24 mouse cellular contexts compared by ENCODE assay signal in the genomic region with DNA sequence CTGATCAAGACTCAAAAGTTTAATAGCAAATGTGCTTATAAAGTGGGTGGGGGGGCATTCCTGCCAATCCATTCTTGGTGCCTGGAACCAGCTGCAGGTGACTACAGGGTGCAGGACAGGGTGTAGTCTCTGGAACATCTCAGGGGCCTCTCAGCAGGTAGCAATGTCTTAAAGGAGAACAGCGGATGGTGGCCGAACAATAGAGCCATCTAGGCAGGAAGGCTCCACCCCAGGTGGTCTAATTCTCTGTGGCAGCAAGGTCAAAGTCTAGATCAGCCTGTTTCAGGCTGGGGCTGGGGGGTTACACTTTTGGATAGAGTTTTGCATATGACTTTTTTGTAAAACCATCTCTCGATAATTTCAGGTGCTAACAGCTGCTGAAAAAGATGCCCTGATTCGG. TPM values are rescaled to one million over a fixed set of nuclear protein-coding genes. Genes with fewer than 3 reads are reported as not detected.
DNase-seq lines count a peak whose midpoint lies in the region; TF ChIP-seq lines count a peak whose summit lies in the region.
"Had no signal": no experiment of that assay in that cellular context is flagged by ENCODE, and none has a peak within 500 bp of the region (broad histone marks: within the 10 kb centered on the region; RNA-seq: fewer than 3 reads in every experiment).

No protein-coding gene starts in this region.

- no peaks in the 10 kb centered on the region for H3K27me3 ChIP-seq in E14TG2a.4 (ENCODE audit: insufficient read depth, low read length)
- H3K27me3 ChIP-seq in ES-Bruce4 (ENCODE audit: control insufficient read depth, insufficient read depth, low read length, poor library complexity, severe bottlenecking), result no peaks in the 10 kb centered on the region
- H3K27me3 ChIP-seq in limb, embryonic 10.5 days (ENCODE audit: low read depth, poor library complexity, severe bottlenecking), result no peaks in the 10 kb centered on the region
- H3K27me3 ChIP-seq: embryonic facial prominence, embryonic 13.5 days; embryonic facial prominence, embryonic 15.5 days; forebrain, embryonic 12.5 days had no signal

- H3K27ac ChIP-seq in ES-Bruce4 (ENCODE audit: insufficient read depth, low read length), result peak overlapping the region; percentile 81
- peak overlapping the region; percentile 82 for H3K27ac ChIP-seq in ES-E14 (ENCODE audit: insufficient read depth, low read depth, low read length, poor library complexity, severe bottlenecking)
- no peak overlapping the region for H3K27ac ChIP-seq in limb, embryonic 10.5 days
- H3K27ac ChIP-seq: embryonic facial prominence, embryonic 13.5 days; embryonic facial prominence, embryonic 15.5 days; forebrain, embryonic 10.5 days; forebrain, embryonic 12.5 days had no signal

- intact Hi-C loops in heart, postnatal 10 days (cut with DNase I), result no loop called here

- TF ChIP-seq CTCF in E14TG2a.4 (conservative IDR thresholded peaks at IDR 0.05; ENCODE audit: low read length) (no peak), ES-Bruce4 (IDR thresholded peaks at IDR 0.05; ENCODE audit: low read depth, low read length) (no peak)

- TF ChIP-seq EP300 in ES-Bruce4 (IDR thresholded peaks at IDR 0.05; ENCODE audit: insufficient read depth, low read depth, low read length), result peak; percentile 97

- no peak for TF ChIP-seq POLR2A in ES-Bruce4 (IDR thresholded peaks at IDR 0.05; ENCODE audit: insufficient read depth, low read length)

- in situ Hi-C loops in ES-E14 (cut with MboI; ENCODE audit: low sequenced_read_pairs in 2 of 2, unreplicated experiment in 2 of 2), result no loop called here

- H3K4me3 ChIP-seq in E14TG2a.4 (replicated peaks; ENCODE audit: low read length) (peak overlapping the region; percentile 43), ES-Bruce4 (ENCODE audit: low read depth, low read length) (no peak overlapping the region), ES-E14 (ENCODE audit: insufficient read depth in 1 of 2, low read depth in 1 of 2, low read length in 2 of 2, poor library complexity in 1 of 2, severe bottlenecking in 1 of 2) (peak overlapping the region in 1 of 2 experiments; percentile 33; a peak in 1 of 4 replicates)
- no peak overlapping the region for H3K4me3 ChIP-seq in limb, embryonic 10.5 days
- H3K4me3 ChIP-seq: embryonic facial prominence, embryonic 13.5 days; embryonic facial prominence, embryonic 15.5 days; erythroblast, embryonic 14.5 days; forebrain, embryonic 10.5 days; forebrain, embryonic 12.5 days had no signal

- H3K36me3 ChIP-seq in E14TG2a.4 (ENCODE audit: insufficient read depth, low read length) (peaks cover 12% of the 10 kb centered on the region), ES-Bruce4 (ENCODE audit: control insufficient read depth, insufficient read depth, low read length, poor library complexity, severe bottlenecking) (no peaks in the 10 kb centered on the region), ES-E14 (ENCODE audit: control insufficient read depth, insufficient read depth, low read length, poor library complexity, severe bottlenecking) (peaks cover 1% of the 10 kb centered on the region; the same call in 1 of the 2 replicates)
- H3K36me3 ChIP-seq in limb, embryonic 10.5 days, result no peaks in the 10 kb centered on the region
- H3K36me3 ChIP-seq: embryonic facial prominence, embryonic 13.5 days; embryonic facial prominence, embryonic 15.5 days; forebrain, embryonic 10.5 days; forebrain, embryonic 12.5 days had no signal

- H3K9me3 ChIP-seq in E14TG2a.4 (ENCODE audit: low read length) (no peaks in the 10 kb centered on the region), ES-Bruce4 (replicated peaks; ENCODE audit: control insufficient read depth, insufficient read depth, low read length, poor library complexity, severe bottlenecking) (no peaks in the 10 kb centered on the region), ES-E14 (ENCODE audit: control insufficient read depth, insufficient read depth, low read depth, low read length) (no peaks in the 10 kb centered on the region)
- no peaks in the 10 kb centered on the region for H3K9me3 ChIP-seq in limb, embryonic 10.5 days (replicated peaks)
- H3K9me3 ChIP-seq: embryonic facial prominence, embryonic 13.5 days; embryonic facial prominence, embryonic 15.5 days; forebrain, embryonic 10.5 days; forebrain, embryonic 12.5 days had no signal

- H3K4me1 ChIP-seq in E14TG2a.4 (replicated peaks; ENCODE audit: low read depth, low read length), result peaks cover 78% of the 10 kb centered on the region
- H3K4me1 ChIP-seq in ES-Bruce4 (ENCODE audit: control insufficient read depth, insufficient read depth, low read length), result peaks cover 8% of the 10 kb centered on the region
- H3K4me1 ChIP-seq in ES-E14 (ENCODE audit: control insufficient read depth in 2 of 2, insufficient read depth in 2 of 2, low read length in 2 of 2, poor library complexity in 1 of 2), result peaks cover 30 to 34% of the 10 kb centered on the region in 2 experiments
- H3K4me1 ChIP-seq in limb, embryonic 10.5 days, result no peaks in the 10 kb centered on the region
- H3K4me1 ChIP-seq: embryonic facial prominence, embryonic 13.5 days; embryonic facial prominence, embryonic 15.5 days; forebrain, embryonic 12.5 days had no signal

- H3K9ac ChIP-seq in ES-Bruce4 (ENCODE audit: low read depth, poor library complexity, severe bottlenecking) (0 out of 2 replicates have a peak overlapping the region, but pooled peaks have one; percentile 18), ES-E14 (ENCODE audit: insufficient read depth, low read depth, low read length, poor library complexity, severe bottlenecking) (peak overlapping the region; percentile 30; the same call in 1 of the 2 replicates)
- H3K9ac ChIP-seq: embryonic facial prominence, embryonic 13.5 days; embryonic facial prominence, embryonic 15.5 days; forebrain, embryonic 12.5 days had no signal

- peak; percentile 70 for DNase-seq in ES-E14 (ENCODE audit: low read depth, low spot score)
- DNase-seq in ZHBTc4 (ENCODE audit: low read depth, low spot score), result peak; percentile 92
- no peak for DNase-seq in gastrocnemius, postnatal 4 days (ENCODE audit: low spot score in 2 of 2)
- DNase-seq in limb, embryonic 10.5 days (ENCODE audit: low spot score), result no peak
- no peak for DNase-seq in heart, postnatal 10 days
- DNase-seq: adrenal gland, adult 2 months; adrenal gland, postnatal 10 days; adrenal gland, postnatal 25 days; cerebellum, adult 11 months; cerebellum, adult 18-20 months; cerebellum, adult 8-10 months; cerebellum, adult 9-11 months; cerebellum, postnatal 14 days; cerebellum, postnatal 36 days; embryo, embryonic 11 days had no signal

- WGBS in limb, embryonic 10.5 days, result 77% methylated on average over 4 of the region's 4 CpGs

TF ChIP-seq in ES-E14, 5 proteins besides CTCF, POLR2A, EP300 and RAD21:
- TF ChIP-seq ZNF384 (IDR thresholded peaks at IDR 0.05; ENCODE audit: low read depth, low read length), result no peak
- 0 out of 2 replicates have a peak, but pooled peaks have one; percentile 28 for TF ChIP-seq CHD2 (IDR thresholded peaks at IDR 0.05; ENCODE audit: low read depth, low read length)

RNA-seq across cellular contexts. Expression of gene Erc2, which starts 51.9 kb away (rescaled TPM):
- 9.0 and 10.0 TPM in 2 replicates for polyA plus RNA-seq in ES-Bruce4 (2011; ENCODE audit: insufficient read depth, insufficient read length, low read depth, missing spikeins)
- total RNA-seq in ES-E14 (2012; rRNA removed), result 9.1 and 11.2 TPM in 2 replicates
- 1 to 10 TPM; 3.2 to 3.3 TPM for total RNA-seq in gastrocnemius, postnatal 4 days (2021)
- 3.7 and 4.8 TPM in 2 replicates for polyA plus RNA-seq in limb, embryonic 10.5 days (2016; fragmentation: Nextera tagmentation; extraction: Ambion mirVana)
- 1 to 10 TPM; 2.5 to 2.9 TPM for total RNA-seq in heart, postnatal 10 days (2021)
- total RNA-seq: common myeloid progenitor, adult 5-6 weeks; MEL had no signal
- polyA plus RNA-seq: erythroblast, embryonic 14.5 days had no signal

Comparison
In these comparisons a context has a peak if more than half of its experiments do, and no peak if none do; other contexts are left out.
1. DNase-seq: peak in ES-E14 (single experiment) and ZHBTc4 (single experiment); none in gastrocnemius, postnatal 4 days (0 of 2), limb, embryonic 10.5 days (single experiment) and heart, postnatal 10 days (0 of 2).